Mouse (Mus musculus): ENCODE results near the gene Cmss1.

DNA sequence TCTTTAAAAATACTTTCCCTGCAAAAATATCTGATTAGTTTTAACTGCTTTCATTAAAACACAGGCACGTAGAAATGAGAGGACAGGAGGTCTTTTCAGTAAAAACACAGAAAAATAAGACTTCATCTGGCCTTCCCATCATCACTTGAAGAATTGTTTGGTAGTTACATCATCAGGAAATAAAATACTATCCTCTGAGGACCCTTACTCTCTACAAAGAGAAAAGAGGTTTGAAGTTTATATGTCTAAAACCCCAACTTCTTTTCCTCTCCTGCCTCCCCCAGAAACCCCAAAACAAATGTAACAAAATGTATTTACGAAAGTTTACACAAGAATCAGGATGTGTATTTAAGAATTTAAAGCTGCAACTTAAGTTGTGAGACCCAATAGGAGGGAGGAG is 58.1 kb downstream of the Cmss1 start:
- no peak for TF ChIP-seq CTCF (IDR thresholded peaks at IDR 0.05; ENCODE audit: extremely low read depth, insufficient read depth, insufficient read length, insufficient replicate concordance)
- TF ChIP-seq POLR2A (IDR thresholded peaks at IDR 0.05; ENCODE audit: low read depth, low read length): no peak
